Mouse (Mus musculus) kidney, embryonic 16.5 days (tissue): ENCODE data around the gene Snx29. TPM values are rescaled to one million over a fixed set of nuclear protein-coding genes. Genes with fewer than 3 reads are reported as not detected.
A peak's percentile ranks its signal among the peaks of the same experiment; 100 is the strongest.

ENCODE experiments used
- ATAC-seq: fragments of 200-750 bp; cut with Nextera tagmentation; 2 replicates; pipeline ENCODE4 v1.8.0; 2017; ENCODE audit warnings: moderate TSS enrichment; ENCODE audit not compliant: low FRiP score, low TSS enrichment
- H3K27ac ChIP-seq: fragments of 300-500 bp; sonication (generic); 2 replicates; pipeline ENCODE4 v1.5.1; 2014; ENCODE audit warnings: low read length
- H3K27me3 ChIP-seq: fragments of 300-500 bp; sonication (generic); 2 replicates; pipeline ENCODE4 v1.6.1; 2014; ENCODE audit warnings: low read length, control low read depth, mixed read lengths; ENCODE audit not compliant: insufficient read depth
- H3K36me3 ChIP-seq: fragments of 300-500 bp; sonication (generic); 2 replicates; pipeline ENCODE4 v1.6.1; 2014; ENCODE audit warnings: low read length, control low read depth, mixed read lengths; ENCODE audit not compliant: insufficient read depth
- H3K4me1 ChIP-seq: fragments of 300-500 bp; sonication (generic); 2 replicates; pipeline ENCODE4 v1.6.1; 2014; ENCODE audit warnings: low read length, control low read depth, mixed read lengths; ENCODE audit not compliant: insufficient read depth
- H3K4me2 ChIP-seq: fragments of 300-500 bp; sonication (generic); replicated peaks from 2 replicates; pipeline ENCODE4 v1.6.1; 2014; ENCODE audit warnings: low read depth, low read length
- H3K4me3 ChIP-seq: fragments of 300-500 bp; sonication (generic); 2 replicates; pipeline ENCODE4 v1.5.1; 2014; ENCODE audit warnings: mild to moderate bottlenecking, low read length
- H3K9ac ChIP-seq: fragments of 300-500 bp; sonication (generic); replicated peaks from 2 replicates; pipeline ENCODE4 v1.6.1; 2014; ENCODE audit warnings: low read length
- H3K9me3 ChIP-seq: fragments of 300-500 bp; sonication (generic); 2 replicates; pipeline ENCODE4 v1.6.1; 2016; ENCODE audit warnings: low read length, control low read depth
- WGBS: fragments of 180-500 bp; shearing (Covaris S2); extraction: QIAGEN DNeasy Blood & Tissue Kit; methylation state at CpG from one replicate; pipeline ENCODE4 v1.1.7; 2014; 5-methylcytosine and 5-hydroxymethylcytosine counted together
- polyA plus RNA-seq: library from polyadenylated mRNA; unstranded; fragments of >200 nt; fragmentation: Nextera tagmentation; extraction: Ambion mirVana; gene quantifications from 2 replicates; pipeline ENCODE4 v1.2.1, GENCODE M21; 2015

Snx29 gene
- polyA plus RNA-seq, 1 experiment from 2014 or later = 15.7 TPM

- Histone ChIP-seq H3K4me2 (no peak overlapping the region), H3K9me3 (no peaks in the 10 kb centered on the region), H3K27me3 (no peaks in the 10 kb centered on the region), H3K36me3 (peaks cover 25% of the 10 kb centered on the region), H3K27ac (no peak overlapping the region), H3K9ac (no peak overlapping the region), H3K4me1 (no peaks in the 10 kb centered on the region), H3K4me3 (no peak overlapping the region)
- WGBS = 89% methylated on average over 4 of the region's 4 CpGs
- no peak for ATAC-seq
These were observed 132.2 kb downstream of the Snx29 start for GRCm38 (mm10) chr16:11454871-11455270.

GRCm38 (mm10) chr16:11455545-11456140 lies 132.9 kb downstream of the Snx29 start:
- Histone ChIP-seq H3K27ac (no peak overlapping the region), H3K4me3 (no peak overlapping the region), H3K4me2 (no peak overlapping the region), H3K9ac (no peak overlapping the region), H3K9me3 (no peaks in the 10 kb centered on the region), H3K4me1 (no peaks in the 10 kb centered on the region), H3K27me3 (no peaks in the 10 kb centered on the region), H3K36me3 (peaks cover 25% of the 10 kb centered on the region)
- 0 out of 2 replicates have a peak, but pooled peaks have one; percentile 21 for ATAC-seq
- WGBS = 68% methylated on average over 5 of the region's 5 CpGs

GRCm38 (mm10) chr16:11456141-11456645 lies 133.5 kb downstream of the Snx29 start:
- no peaks in the 10 kb centered on the region for H3K27me3 ChIP-seq
- no peak overlapping the region for H3K27ac ChIP-seq
- H3K36me3 ChIP-seq = peaks cover 25% of the 10 kb centered on the region
- WGBS = 66% methylated on average over 5 of the region's 5 CpGs
- H3K9ac ChIP-seq = no peak overlapping the region
- no peak for ATAC-seq
- no peak overlapping the region for H3K4me2 ChIP-seq
- no peaks in the 10 kb centered on the region for H3K9me3 ChIP-seq
- no peaks in the 10 kb centered on the region for H3K4me1 ChIP-seq
- no peak overlapping the region for H3K4me3 ChIP-seq

GRCm38 (mm10) chr16:11457136-11457535 lies 134.4 kb downstream of the Snx29 start:
- H3K36me3 ChIP-seq = peaks cover 22% of the 10 kb centered on the region
- 93% methylated on average over 5 of the region's 5 CpGs for WGBS
- no peaks in the 10 kb centered on the region for H3K9me3 ChIP-seq
- no peak overlapping the region for H3K4me2 ChIP-seq
- no peak for ATAC-seq
- no peak overlapping the region for H3K4me3 ChIP-seq
- H3K4me1 ChIP-seq = 0 out of 2 replicates have a peak, but pooled peaks cover 5% of the 10 kb centered on the region
- H3K27ac ChIP-seq = no peak overlapping the region
- no peaks in the 10 kb centered on the region for H3K27me3 ChIP-seq
- no peak overlapping the region for H3K9ac ChIP-seq

- Histone ChIP-seq H3K4me3 (no peak overlapping the region), H3K27ac (no peak overlapping the region), H3K36me3 (peaks cover 15% of the 10 kb centered on the region; the same call in 1 of the 2 replicates), H3K27me3 (no peaks in the 10 kb centered on the region), H3K9me3 (no peaks in the 10 kb centered on the region), H3K4me2 (no peak overlapping the region), H3K9ac (0 out of 2 replicates have a peak overlapping the region, but pooled peaks have one; percentile 14), H3K4me1 (0 out of 2 replicates have a peak, but pooled peaks cover 5% of the 10 kb centered on the region)
- WGBS = 59% methylated on average over 2 of the region's 2 CpGs
- no peak for ATAC-seq
These were observed 135.1 kb downstream of the Snx29 start for GRCm38 (mm10) chr16:11457609-11458350.

- Histone ChIP-seq H3K4me3 (no peak overlapping the region), H3K27me3 (no peaks in the 10 kb centered on the region), H3K4me2 (no peak overlapping the region), H3K27ac (no peak overlapping the region), H3K4me1 (0 out of 2 replicates have a peak, but pooled peaks cover 5% of the 10 kb centered on the region), H3K9me3 (no peaks in the 10 kb centered on the region), H3K36me3 (peaks cover 2% of the 10 kb centered on the region; the same call in 1 of the 2 replicates), H3K9ac (no peak overlapping the region)
- WGBS = 94% methylated on average over 1 of the region's 1 CpGs
- ATAC-seq = no peak
These were observed 137.5 kb downstream of the Snx29 start for GRCm38 (mm10) chr16:11460210-11460609.

- WGBS = 71% methylated on average over 7 of the region's 7 CpGs
These were observed 138.9 kb downstream of the Snx29 start for GRCm38 (mm10) chr16:11461612-11462011.

GRCm38 (mm10) chr16:11468533-11469179 lies 145.9 kb downstream of the Snx29 start:
- no peaks in the 10 kb centered on the region for H3K4me1 ChIP-seq
- no peaks in the 10 kb centered on the region for H3K36me3 ChIP-seq
- no peak overlapping the region for H3K9ac ChIP-seq
- H3K27me3 ChIP-seq = no peaks in the 10 kb centered on the region
- no peak overlapping the region for H3K27ac ChIP-seq
- no peaks in the 10 kb centered on the region for H3K9me3 ChIP-seq
- ATAC-seq = peak; percentile 47
- H3K4me3 ChIP-seq = no peak overlapping the region
- no peak overlapping the region for H3K4me2 ChIP-seq
- 57% methylated on average over 15 of the region's 15 CpGs for WGBS

More at GRCm38 (mm10) chr16:11461612-11462011, 138.9 kb downstream of the Snx29 start:
- no peaks in the 10 kb centered on the region for H3K9me3 ChIP-seq
- H3K4me2 ChIP-seq = no peak overlapping the region
- peaks cover 2% of the 10 kb centered on the region; the same call in 1 of the 2 replicates for H3K36me3 ChIP-seq
- H3K27ac ChIP-seq = peak overlapping the region; percentile 27; the same call in 1 of the 2 replicates
- H3K9ac ChIP-seq = no peak overlapping the region
- no peak for ATAC-seq
- 0 out of 2 replicates have a peak, but pooled peaks cover 5% of the 10 kb centered on the region for H3K4me1 ChIP-seq
- H3K4me3 ChIP-seq = no peak overlapping the region
- no peaks in the 10 kb centered on the region for H3K27me3 ChIP-seq

- Histone ChIP-seq H3K36me3 (no peaks in the 10 kb centered on the region), H3K4me3 (no peak overlapping the region), H3K27ac (no peak overlapping the region), H3K4me1 (no peaks in the 10 kb centered on the region), H3K4me2 (no peak overlapping the region), H3K9ac (no peak overlapping the region), H3K27me3 (no peaks in the 10 kb centered on the region), H3K9me3 (no peaks in the 10 kb centered on the region)
- no peak for ATAC-seq
- WGBS = 73% methylated on average over 3 of the region's 3 CpGs
These were observed 146.8 kb downstream of the Snx29 start for GRCm38 (mm10) chr16:11469491-11469890.
